Mouse (Mus musculus): ENCODE data around the gene Wfdc2. TPM values are rescaled to one million over a fixed set of nuclear protein-coding genes. Genes with fewer than 3 reads are reported as not detected.
"Not testable (repeated sequence)": the region's sequence is repeated elsewhere in the genome, so short reads cannot be mapped to it uniquely, and the experiment has no call there.

The Wfdc2 gene
- polyA plus RNA-seq, 1 experiment from 2014 or later = 716 TPM

- H3K9me3 ChIP-seq (replicated peaks; ENCODE audit: low read length) = no peaks in the 10 kb centered on the region
- H3K27me3 ChIP-seq (ENCODE audit: insufficient read depth, low read length) = no peaks in the 10 kb centered on the region
- peaks cover 5% of the 10 kb centered on the region; the same call in 1 of the 2 replicates for H3K4me1 ChIP-seq (replicated peaks; ENCODE audit: insufficient read depth, low read length)
- 91% methylated on average over 2 of the region's 2 CpGs for WGBS
- H3K4me3 ChIP-seq (replicated peaks; ENCODE audit: low read depth, low read length) = no peak overlapping the region
- H3K27ac ChIP-seq = no peak overlapping the region
- no peak overlapping the region for H3K9ac ChIP-seq (ENCODE audit: low read depth, low read length)
- H3K4me2 ChIP-seq (ENCODE audit: low read length) = no peak overlapping the region
- TF ChIP-seq CTCF (IDR thresholded peaks at IDR 0.05; ENCODE audit: low read depth) = peak; percentile 49
- no peak for DNase-seq (ENCODE audit: low spot score)
- no peaks in the 10 kb centered on the region for H3K36me3 ChIP-seq (ENCODE audit: insufficient read depth, low read length)
- ATAC-seq (replicated peaks; ENCODE audit: low FRiP score, low read depth) = no peak
Observed at GRCm38 (mm10) chr2:164566997-164567396, 4.8 kb downstream of the Wfdc2 start.

- 0 out of 2 replicates have a peak, but pooled peaks cover 5% of the 10 kb centered on the region for H3K4me1 ChIP-seq (replicated peaks; ENCODE audit: insufficient read depth, low read length)
- TF ChIP-seq CTCF (IDR thresholded peaks at IDR 0.05; ENCODE audit: low read depth) = no peak
- no peak overlapping the region for H3K9ac ChIP-seq (ENCODE audit: low read depth, low read length)
- ATAC-seq (replicated peaks; ENCODE audit: low FRiP score, low read depth) (no peak), DNase-seq (ENCODE audit: low spot score) (no peak)
- H3K4me3 ChIP-seq (replicated peaks; ENCODE audit: low read depth, low read length) = no peak overlapping the region
- no peak overlapping the region for H3K4me2 ChIP-seq (ENCODE audit: low read length)
- no peaks in the 10 kb centered on the region for H3K9me3 ChIP-seq (replicated peaks; ENCODE audit: low read length)
- no peaks in the 10 kb centered on the region for H3K36me3 ChIP-seq (ENCODE audit: insufficient read depth, low read length)
- 78% methylated on average over 5 of the region's 5 CpGs for WGBS
- H3K27me3 ChIP-seq (ENCODE audit: insufficient read depth, low read length) = no peaks in the 10 kb centered on the region
- H3K27ac ChIP-seq = no peak overlapping the region
Observed at GRCm38 (mm10) chr2:164567460-164567859, 5.2 kb downstream of the Wfdc2 start.

DNA sequence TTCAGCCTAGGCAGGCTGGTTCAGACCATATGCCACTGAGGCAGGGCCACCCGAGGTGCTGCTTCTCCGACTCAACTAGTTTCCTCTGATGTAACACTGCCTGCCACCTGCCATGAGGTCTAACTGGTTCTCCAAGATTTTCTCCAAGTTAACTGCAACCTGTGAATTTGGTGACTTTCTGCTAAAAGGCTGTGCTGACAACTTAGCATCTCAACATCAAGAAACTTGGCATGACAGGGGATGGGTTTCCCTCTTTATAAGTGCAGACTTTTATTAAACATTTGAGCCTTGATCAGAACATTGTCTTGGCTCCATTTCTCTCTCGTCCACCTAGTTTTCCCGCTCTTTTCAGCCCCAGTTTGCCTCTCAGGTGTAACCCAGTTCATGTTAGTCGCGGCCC lies 11.1 kb downstream of the Wfdc2 start, which contains the start of gene Spint3:
Gene Spint3 (minus strand): TSS at position 101 of the 400 bp plus-strand sequence.
- not testable (repeated sequence) for H3K36me3 ChIP-seq (ENCODE audit: insufficient read depth, low read length); H3K27me3 ChIP-seq (ENCODE audit: insufficient read depth, low read length); H3K4me2 ChIP-seq (ENCODE audit: low read length); H3K4me1 ChIP-seq (replicated peaks; ENCODE audit: insufficient read depth, low read length); H3K27ac ChIP-seq; H3K4me3 ChIP-seq (replicated peaks; ENCODE audit: low read depth, low read length); H3K9ac ChIP-seq (ENCODE audit: low read depth, low read length); ATAC-seq (replicated peaks; ENCODE audit: low FRiP score, low read depth); H3K9me3 ChIP-seq (replicated peaks; ENCODE audit: low read length); DNase-seq (ENCODE audit: low spot score)
- WGBS = 76% methylated on average over 6 of the region's 6 CpGs

- not testable (repeated sequence) for H3K4me3 ChIP-seq (replicated peaks; ENCODE audit: low read depth, low read length); H3K9me3 ChIP-seq (replicated peaks; ENCODE audit: low read length); H3K27me3 ChIP-seq (ENCODE audit: insufficient read depth, low read length); H3K9ac ChIP-seq (ENCODE audit: low read depth, low read length); H3K27ac ChIP-seq; H3K4me1 ChIP-seq (replicated peaks; ENCODE audit: insufficient read depth, low read length); H3K4me2 ChIP-seq (ENCODE audit: low read length); ATAC-seq (replicated peaks; ENCODE audit: low FRiP score, low read depth); H3K36me3 ChIP-seq (ENCODE audit: insufficient read depth, low read length); DNase-seq (ENCODE audit: low spot score)
- 37% methylated on average over 13 of the region's 13 CpGs for whole genome bisulfite sequencing
Observed at GRCm38 (mm10) chr2:164585025-164585725, 23.0 kb downstream of the Wfdc2 start, which contains the start of gene Wfdc6a. Gene Wfdc6a, minus strand, starts transcription at chr2:164585447.

GRCm38 (mm10) chr2:164592014-164592413 lies 29.8 kb downstream of the Wfdc2 start:
- peak; percentile 87 for TF ChIP-seq CTCF (IDR thresholded peaks at IDR 0.05; ENCODE audit: low read depth)
- 4% methylated on average over 4 of the region's 4 CpGs for WGBS
- Histone ChIP-seq H3K4me3 (replicated peaks; ENCODE audit: low read depth, low read length) (no peak overlapping the region), H3K9me3 (replicated peaks; ENCODE audit: low read length) (no peaks in the 10 kb centered on the region), H3K4me1 (replicated peaks; ENCODE audit: insufficient read depth, low read length) (no peaks in the 10 kb centered on the region), H3K27me3 (ENCODE audit: insufficient read depth, low read length) (no peaks in the 10 kb centered on the region), H3K36me3 (ENCODE audit: insufficient read depth, low read length) (no peaks in the 10 kb centered on the region), H3K9ac (ENCODE audit: low read depth, low read length) (no peak overlapping the region), H3K27ac (no peak overlapping the region), H3K4me2 (ENCODE audit: low read length) (no peak overlapping the region)
- no peak for ATAC-seq (replicated peaks; ENCODE audit: low FRiP score, low read depth)
- DNase-seq (ENCODE audit: low spot score) = peak; percentile 79

- no peak within 1 kb of the TSS for H3K9ac ChIP-seq (ENCODE audit: low read depth, low read length)
- H3K4me2 ChIP-seq (ENCODE audit: low read length) = no peak within 1 kb of the TSS
- H3K9me3 ChIP-seq (replicated peaks; ENCODE audit: low read length) = no peaks in the 10 kb centered on the region
- ATAC-seq (replicated peaks; ENCODE audit: low FRiP score, low read depth) (no peak), DNase-seq (ENCODE audit: low spot score) (no peak)
- H3K4me1 ChIP-seq (replicated peaks; ENCODE audit: insufficient read depth, low read length) = no peaks in the 10 kb centered on the region
- WGBS = 80% methylated on average over 4 of the region's 4 CpGs
- H3K4me3 ChIP-seq (replicated peaks; ENCODE audit: low read depth, low read length) = no peak within 1 kb of the TSS
- no peaks in the 10 kb centered on the region for H3K27me3 ChIP-seq (ENCODE audit: insufficient read depth, low read length)
- no peak within 1 kb of the TSS for H3K27ac ChIP-seq
- no peaks in the 10 kb centered on the region for H3K36me3 ChIP-seq (ENCODE audit: insufficient read depth, low read length)
- TF ChIP-seq CTCF (IDR thresholded peaks at IDR 0.05; ENCODE audit: low read depth) = no peak
Observed at GRCm38 (mm10) chr2:164593494-164593893, 31.3 kb downstream of the Wfdc2 start, which contains the start of gene Eppin. Gene Eppin, minus strand, starts transcription at chr2:164593594.
